Mouse (Mus musculus): ENCODE results near the gene Chn2.

The Chn2 gene

GRCm38 (mm10) chr6:54042142-54042541 is 2.8 kb downstream of the Chn2 start:
- no peak for DNase-seq (ENCODE audit: low read depth)

GRCm38 (mm10) chr6:54043536-54043935 is 4.2 kb downstream of the Chn2 start:
- DNase-seq (ENCODE audit: low read depth): no peak

GRCm38 (mm10) chr6:54045748-54046721 is 6.7 kb downstream of the Chn2 start:
- no peak for DNase-seq (ENCODE audit: low read depth)

GRCm38 (mm10) chr6:54046884-54047747 is 7.8 kb downstream of the Chn2 start:
- no peak for DNase-seq (ENCODE audit: low read depth)

GRCm38 (mm10) chr6:54048768-54049167 is 9.4 kb downstream of the Chn2 start:
- no peak for DNase-seq (ENCODE audit: low read depth)

GRCm38 (mm10) chr6:54051173-54051572 is 11.8 kb downstream of the Chn2 start:
- no peak for DNase-seq (ENCODE audit: low read depth)

GRCm38 (mm10) chr6:54052124-54052523 is 12.8 kb downstream of the Chn2 start:
- DNase-seq (ENCODE audit: low read depth): no peak

GRCm38 (mm10) chr6:54052666-54053065 is 13.3 kb downstream of the Chn2 start:
- no peak for DNase-seq (ENCODE audit: low read depth)

GRCm38 (mm10) chr6:54053316-54053715 is 14.0 kb downstream of the Chn2 start:
- DNase-seq (ENCODE audit: low read depth): no peak

GRCm38 (mm10) chr6:54055387-54055786 is 16.0 kb downstream of the Chn2 start:
- DNase-seq (ENCODE audit: low read depth): no peak

- no peak for DNase-seq (ENCODE audit: low read depth)
Measured at GRCm38 (mm10) chr6:54056548-54057532, 17.5 kb downstream of the Chn2 start.

- DNase-seq (ENCODE audit: low read depth): no peak
Measured at GRCm38 (mm10) chr6:54057661-54058060, 18.3 kb downstream of the Chn2 start.

- DNase-seq (ENCODE audit: low read depth): no peak
Measured at GRCm38 (mm10) chr6:54058837-54059236, 19.5 kb downstream of the Chn2 start.

- DNase-seq (ENCODE audit: low read depth): no peak
Measured at GRCm38 (mm10) chr6:54060258-54060657, 20.9 kb downstream of the Chn2 start.

- no peak for DNase-seq (ENCODE audit: low read depth)
Measured at GRCm38 (mm10) chr6:54061375-54061774, 22.0 kb downstream of the Chn2 start.

GRCm38 (mm10) chr6:54063878-54064277 is 24.5 kb downstream of the Chn2 start:
- no peak for DNase-seq (ENCODE audit: low read depth)

- DNase-seq (ENCODE audit: low read depth): no peak
Measured at GRCm38 (mm10) chr6:54067380-54067779, 28.0 kb downstream of the Chn2 start.

- DNase-seq (ENCODE audit: low read depth): no peak
Measured at GRCm38 (mm10) chr6:54068882-54069281, 29.5 kb downstream of the Chn2 start.

- DNase-seq (ENCODE audit: low read depth): no peak
Measured at GRCm38 (mm10) chr6:54070736-54071135, 31.4 kb downstream of the Chn2 start.

GRCm38 (mm10) chr6:54071478-54071877 is 32.1 kb downstream of the Chn2 start:
- no peak for DNase-seq (ENCODE audit: low read depth)

GRCm38 (mm10) chr6:54074454-54074853 is 35.1 kb downstream of the Chn2 start:
- no peak for DNase-seq (ENCODE audit: low read depth)

- no peak for DNase-seq (ENCODE audit: low read depth)
Measured at GRCm38 (mm10) chr6:54075419-54075818, 36.1 kb downstream of the Chn2 start.
